ENCODE assay signal across 7 mouse cellular contexts in the genomic region with DNA sequence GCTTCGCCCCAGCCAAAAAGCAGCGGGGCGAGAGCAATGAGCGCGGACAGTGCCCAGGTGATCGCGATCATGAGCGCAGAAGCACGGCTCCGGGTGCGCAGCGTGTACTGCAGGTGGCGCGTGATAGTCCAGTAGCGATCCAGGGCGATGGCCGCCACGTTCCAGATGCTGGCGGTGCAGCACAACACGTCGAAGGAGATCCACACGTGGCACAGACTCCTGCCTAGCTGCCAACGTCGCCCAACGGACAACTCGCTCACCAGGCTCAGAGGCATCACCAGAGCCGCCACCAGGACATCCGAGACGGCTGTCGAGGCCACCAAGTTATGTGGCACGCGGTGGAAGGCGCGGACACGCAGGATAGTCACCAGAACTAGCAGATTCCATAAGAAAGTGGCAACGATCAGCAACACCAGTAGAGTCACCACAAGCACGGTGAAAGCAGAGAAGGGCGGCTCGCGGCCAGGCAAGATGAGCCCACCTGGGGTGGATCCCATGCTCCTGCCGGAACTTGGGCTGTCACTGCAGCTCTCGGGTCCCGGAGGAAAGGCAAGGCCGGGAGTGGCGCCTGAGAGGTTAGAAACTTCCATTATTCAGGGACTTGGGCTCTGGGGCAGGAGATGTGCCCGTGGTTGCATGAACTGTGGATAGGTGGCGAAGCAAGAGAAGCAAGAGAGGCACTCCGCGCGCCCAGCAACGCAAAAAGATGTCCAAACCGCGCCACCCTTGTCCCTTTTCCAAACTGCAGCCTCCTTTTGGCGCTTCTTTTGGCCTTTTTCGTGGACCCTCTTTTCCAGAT. TPM values are rescaled to one million over a fixed set of nuclear protein-coding genes. Genes with fewer than 3 reads are reported as not detected.
DNase-seq lines count a peak whose midpoint lies in the region; ATAC-seq and TF ChIP-seq lines count a peak whose summit lies in the region.

No protein-coding gene starts in this region.

- peak overlapping the region; percentile 57 for H3K4me2 ChIP-seq in lung, embryonic 15.5 days
- peak overlapping the region; percentile 70 for H3K4me2 ChIP-seq in embryonic facial prominence, embryonic 15.5 days (replicated peaks)
- H3K4me2 ChIP-seq in intestine, postnatal 0 days (replicated peaks; ENCODE audit: low read depth) = peak overlapping the region; percentile 48
- H3K4me2 ChIP-seq in neural tube, embryonic 12.5 days (replicated peaks) = peak overlapping the region; percentile 66

- H3K36me3 ChIP-seq in lung, embryonic 15.5 days = no peaks in the 10 kb centered on the region
- H3K36me3 ChIP-seq in embryonic facial prominence, embryonic 15.5 days = no peaks in the 10 kb centered on the region
- H3K36me3 ChIP-seq in intestine, postnatal 0 days (ENCODE audit: control insufficient read depth, insufficient read depth) = no peaks in the 10 kb centered on the region
- H3K36me3 ChIP-seq in neural tube, embryonic 12.5 days = no peaks in the 10 kb centered on the region

- peaks cover 32% of the 10 kb centered on the region for H3K27me3 ChIP-seq in lung, embryonic 15.5 days
- peaks cover 28% of the 10 kb centered on the region for H3K27me3 ChIP-seq in embryonic facial prominence, embryonic 15.5 days
- peaks cover 24% of the 10 kb centered on the region for H3K27me3 ChIP-seq in intestine, postnatal 0 days (replicated peaks; ENCODE audit: control insufficient read depth, insufficient read depth, low read length)
- H3K27me3 ChIP-seq in neural tube, embryonic 12.5 days (replicated peaks) = peaks cover 38% of the 10 kb centered on the region

- no peaks in the 10 kb centered on the region for H3K9me3 ChIP-seq in lung, embryonic 15.5 days
- H3K9me3 ChIP-seq in embryonic facial prominence, embryonic 15.5 days (replicated peaks) = no peaks in the 10 kb centered on the region
- H3K9me3 ChIP-seq in intestine, postnatal 0 days (ENCODE audit: control insufficient read depth) = no peaks in the 10 kb centered on the region
- no peaks in the 10 kb centered on the region for H3K9me3 ChIP-seq in neural tube, embryonic 12.5 days

- no peak for ATAC-seq in lung, embryonic 15.5 days (ENCODE audit: borderline replicate concordance, extremely low read depth, low FRiP score, low TSS enrichment)
- ATAC-seq in embryonic facial prominence, embryonic 15.5 days (ENCODE audit: insufficient number of reproducible peaks, low FRiP score, low TSS enrichment, low read depth) = no peak
- ATAC-seq in intestine, postnatal 0 days = no peak
- ATAC-seq in neural tube, embryonic 12.5 days (ENCODE audit: low FRiP score, low read depth) = peak; percentile 34; the same call in 1 of the 2 replicates

- no peak overlapping the region for H3K9ac ChIP-seq in lung, embryonic 15.5 days
- no peak overlapping the region for H3K9ac ChIP-seq in embryonic facial prominence, embryonic 15.5 days
- H3K9ac ChIP-seq in intestine, postnatal 0 days (ENCODE audit: low read depth, low read length) = no peak overlapping the region
- no peak overlapping the region for H3K9ac ChIP-seq in neural tube, embryonic 12.5 days

- intact Hi-C loops in gastrocnemius, postnatal 14 days (cut with DNase I; ENCODE audit: low total_unique reads) = no loop called here

- H3K4me3 ChIP-seq in lung, embryonic 15.5 days = peak overlapping the region; percentile 19
- peak overlapping the region; percentile 39 for H3K4me3 ChIP-seq in embryonic facial prominence, embryonic 15.5 days (replicated peaks)
- H3K4me3 ChIP-seq in intestine, postnatal 0 days (ENCODE audit: low read depth, low read length) = peak overlapping the region; percentile 8
- H3K4me3 ChIP-seq in neural tube, embryonic 12.5 days = peak overlapping the region; percentile 29

- no peak for DNase-seq in lung, postnatal 14 days
- DNase-seq in thymus, postnatal 14 days = no peak
- no peak for DNase-seq in gastrocnemius, postnatal 14 days

- TF ChIP-seq CTCF in intestine, postnatal 0 days (IDR thresholded peaks at IDR 0.05; ENCODE audit: low read depth) = no peak

- WGBS in lung, embryonic 15.5 days = 8% methylated on average over 55 of the region's 55 CpGs
- 11% methylated on average over 55 of the region's 55 CpGs for WGBS in embryonic facial prominence, embryonic 15.5 days
- 17% methylated on average over 55 of the region's 55 CpGs for WGBS in intestine, postnatal 0 days
- WGBS in neural tube, embryonic 12.5 days = 12% methylated on average over 55 of the region's 55 CpGs

- no peak overlapping the region for H3K27ac ChIP-seq in lung, embryonic 15.5 days
- H3K27ac ChIP-seq in embryonic facial prominence, embryonic 15.5 days (replicated peaks) = no peak overlapping the region
- no peak overlapping the region for H3K27ac ChIP-seq in intestine, postnatal 0 days (ENCODE audit: low read depth, low read length)
- H3K27ac ChIP-seq in neural tube, embryonic 12.5 days = no peak overlapping the region

- H3K4me1 ChIP-seq in lung, embryonic 15.5 days = peaks cover 12% of the 10 kb centered on the region
- H3K4me1 ChIP-seq in embryonic facial prominence, embryonic 15.5 days = peaks cover 15% of the 10 kb centered on the region
- no peaks in the 10 kb centered on the region for H3K4me1 ChIP-seq in intestine, postnatal 0 days (replicated peaks; ENCODE audit: control insufficient read depth, insufficient read depth, low read length)
- H3K4me1 ChIP-seq in neural tube, embryonic 12.5 days = peaks cover 16% of the 10 kb centered on the region

RNA-seq across cellular contexts. Expression of gene Htr5b, which starts 0.5 kb away (rescaled TPM):
- polyA plus RNA-seq in lung, embryonic 15.5 days (2015; fragmentation: Nextera tagmentation; extraction: Ambion mirVana) = not detected in 2 replicates
- 0.33 and 0.43 TPM in 2 replicates for polyA plus RNA-seq in embryonic facial prominence, embryonic 15.5 days (2015; fragmentation: Nextera tagmentation; extraction: Ambion mirVana)
- not detected in 2 replicates for polyA plus RNA-seq in intestine, postnatal 0 days (2015; fragmentation: Nextera tagmentation; extraction: Ambion mirVana)
- 0.13 and 0.20 TPM in 2 replicates for polyA plus RNA-seq in neural tube, embryonic 12.5 days (2016; fragmentation: Nextera tagmentation; extraction: Ambion mirVana)
- not detected for total RNA-seq in gastrocnemius, postnatal 14 days (2021)

RNA-seq across cellular contexts. Expression of gene Ddx18, which starts 40.0 kb away (rescaled TPM):
- polyA plus RNA-seq in lung, embryonic 15.5 days (2015; fragmentation: Nextera tagmentation; extraction: Ambion mirVana) = 53.2 and 55.2 TPM in 2 replicates
- 53.9 and 61.4 TPM in 2 replicates for polyA plus RNA-seq in embryonic facial prominence, embryonic 15.5 days (2015; fragmentation: Nextera tagmentation; extraction: Ambion mirVana)
- polyA plus RNA-seq in intestine, postnatal 0 days (2015; fragmentation: Nextera tagmentation; extraction: Ambion mirVana) = 40.7 and 41.4 TPM in 2 replicates
- polyA plus RNA-seq in neural tube, embryonic 12.5 days (2016; fragmentation: Nextera tagmentation; extraction: Ambion mirVana) = 55.9 and 60.5 TPM in 2 replicates
- 10 to 100 TPM; 15.4 to 17.7 TPM for total RNA-seq in gastrocnemius, postnatal 14 days (2021)
